Mouse (Mus musculus) embryonic facial prominence, embryonic 15.5 days (tissue): ENCODE measurements around the gene Gm6176. TPM values are rescaled to one million over a fixed set of nuclear protein-coding genes. Genes with fewer than 3 reads are reported as not detected.
"Not testable (repeated sequence)": the region's sequence is repeated elsewhere in the genome, so short reads cannot be mapped to it uniquely, and the experiment has no call there.

ENCODE experiments used
- ATAC-seq: fragments of 200-750 bp; cut with Nextera tagmentation; 2 replicates; pipeline ENCODE4 v1.8.0; 2017; ENCODE audit warnings: low read depth, moderate TSS enrichment; ENCODE audit not compliant: insufficient number of reproducible peaks, low FRiP score, low TSS enrichment
- H3K27ac ChIP-seq: fragments of 300-500 bp; sonication (generic); replicated peaks from 2 replicates; pipeline ENCODE4 v1.5.1; 2015; ENCODE audit warnings: mild to moderate bottlenecking, inconsistent platforms
- H3K27me3 ChIP-seq: fragments of 300-500 bp; sonication (generic); 2 replicates; pipeline ENCODE4 v1.6.1; 2015; ENCODE audit warnings: inconsistent platforms
- H3K36me3 ChIP-seq: fragments of 300-500 bp; sonication (generic); 2 replicates; pipeline ENCODE4 v1.6.1; 2015; ENCODE audit warnings: mild to moderate bottlenecking, inconsistent platforms
- H3K4me1 ChIP-seq: fragments of 300-500 bp; sonication (generic); 2 replicates; pipeline ENCODE4 v1.6.1; 2015; ENCODE audit warnings: inconsistent platforms
- H3K4me2 ChIP-seq: fragments of 300-500 bp; sonication (generic); replicated peaks from 2 replicates; pipeline ENCODE4 v1.6.1; 2015; ENCODE audit warnings: mild to moderate bottlenecking, inconsistent platforms
- H3K4me3 ChIP-seq: fragments of 300-500 bp; sonication (generic); replicated peaks from 2 replicates; pipeline ENCODE4 v1.5.1; 2015; ENCODE audit warnings: mild to moderate bottlenecking, inconsistent platforms
- H3K9ac ChIP-seq: fragments of 300-500 bp; sonication (generic); 2 replicates; pipeline ENCODE4 v1.6.1; 2015; ENCODE audit warnings: inconsistent platforms
- H3K9me3 ChIP-seq: fragments of 300-500 bp; sonication (generic); replicated peaks from 2 replicates; pipeline ENCODE4 v1.6.1; 2016; ENCODE audit warnings: inconsistent platforms
- WGBS: fragments of 180-500 bp; shearing (Covaris S2); methylation state at CpG from one replicate; pipeline ENCODE4 v1.1.7; 2015; 5-methylcytosine and 5-hydroxymethylcytosine counted together
- polyA plus RNA-seq: library from polyadenylated mRNA; unstranded; fragments of >200 nt; fragmentation: Nextera tagmentation; extraction: Ambion mirVana; gene quantifications from 2 replicates; pipeline ENCODE4 v1.2.1, GENCODE M21; 2015

The Gm6176 gene
- not detected in 2 replicates for polyA plus RNA-seq

DNA sequence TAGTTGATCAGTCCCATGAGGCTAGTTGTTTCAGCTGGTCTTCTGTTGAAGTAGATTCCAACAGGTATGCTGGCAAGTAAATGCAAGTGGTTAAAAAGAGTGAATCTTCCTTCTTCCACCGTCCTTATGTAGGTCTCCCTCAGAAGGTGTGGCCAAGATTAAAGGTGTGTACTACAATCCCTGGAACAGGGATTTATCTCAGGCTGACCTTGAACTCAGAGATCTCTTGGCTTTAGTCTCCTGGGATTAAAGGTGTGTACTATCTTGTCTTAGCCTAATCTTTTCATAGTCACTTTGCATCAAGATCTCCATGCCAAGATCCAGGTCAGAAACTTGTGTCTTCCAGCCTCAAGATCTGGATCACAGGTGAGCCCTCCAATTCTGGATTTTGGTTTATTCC is at the start of gene Gm6176:
TSS of gene Gm6176 (minus strand) at position 101 of the 400 bp plus-strand sequence.
- H3K27ac ChIP-seq, H3K9ac ChIP-seq, H3K36me3 ChIP-seq, ATAC-seq, H3K4me2 ChIP-seq, H3K9me3 ChIP-seq, H3K4me3 ChIP-seq, H3K27me3 ChIP-seq, H3K4me1 ChIP-seq: not testable (repeated sequence)
- no CpG with 5 or more reads among the region's 1 CpGs for WGBS

GRCm38 (mm10) chr7:22068757-22069156 is 12.7 kb upstream of the Gm6176 start, which contains the start of gene Vmn1r139:
TSS of gene Vmn1r139 (plus strand) at chr7:22069057.
- no CpG with 5 or more reads among the region's 7 CpGs for WGBS

GRCm38 (mm10) chr7:22028797-22029196 is 27.3 kb downstream of the Gm6176 start, which contains the start of gene Vmn1r138:
TSS of gene Vmn1r138 (minus strand) at chr7:22028897.
- H3K36me3 ChIP-seq, H3K9me3 ChIP-seq, H3K27ac ChIP-seq, H3K4me3 ChIP-seq, H3K9ac ChIP-seq, H3K4me1 ChIP-seq, ATAC-seq, H3K4me2 ChIP-seq, H3K27me3 ChIP-seq: not testable (repeated sequence)
- WGBS = no CpG with 5 or more reads among the region's 2 CpGs

More at GRCm38 (mm10) chr7:22068757-22069156, 12.7 kb upstream of the Gm6176 start, which contains the start of gene Vmn1r139:
- not testable (repeated sequence) for H3K27me3 ChIP-seq, H3K36me3 ChIP-seq, H3K9me3 ChIP-seq, H3K4me2 ChIP-seq, H3K9ac ChIP-seq, ATAC-seq, H3K27ac ChIP-seq, H3K4me1 ChIP-seq, H3K4me3 ChIP-seq

Other genes starting within 250 kb of the Gm6176 start
- gene Vmn1r135, start 224.0 kb downstream of the Gm6176 start, polyA plus RNA-seq = not detected in 2 replicates
- not detected in 2 replicates for gene Gm5725, start 212.0 kb downstream of the Gm6176 start, polyA plus RNA-seq
- gene Gm5891, start 135.0 kb downstream of the Gm6176 start, polyA plus RNA-seq = not detected in 2 replicates
- not detected in 2 replicates for gene Vmn1r137, start 61.7 kb downstream of the Gm6176 start, polyA plus RNA-seq
- gene Vmn1r138, start 27.4 kb downstream of the Gm6176 start, polyA plus RNA-seq = not detected in 2 replicates
- gene Vmn1r139, start 12.8 kb upstream of the Gm6176 start, polyA plus RNA-seq = not detected in 2 replicates
- not detected in 2 replicates for gene Gm16451, start 61.9 kb upstream of the Gm6176 start, polyA plus RNA-seq
- gene Gm10666, start 78.4 kb upstream of the Gm6176 start, polyA plus RNA-seq = not detected in 2 replicates
- gene Vmn1r142, start 107.7 kb upstream of the Gm6176 start, polyA plus RNA-seq = not detected in 2 replicates
- not detected in 2 replicates for gene Vmn1r143, start 133.1 kb upstream of the Gm6176 start, polyA plus RNA-seq
- gene Gm8653, start 145.0 kb upstream of the Gm6176 start, polyA plus RNA-seq = not detected in 2 replicates
- gene Gm8453, start 173.2 kb upstream of the Gm6176 start, polyA plus RNA-seq = not detected in 2 replicates